ENCODE assay signal across 8 mouse cellular contexts in the genomic region with DNA sequence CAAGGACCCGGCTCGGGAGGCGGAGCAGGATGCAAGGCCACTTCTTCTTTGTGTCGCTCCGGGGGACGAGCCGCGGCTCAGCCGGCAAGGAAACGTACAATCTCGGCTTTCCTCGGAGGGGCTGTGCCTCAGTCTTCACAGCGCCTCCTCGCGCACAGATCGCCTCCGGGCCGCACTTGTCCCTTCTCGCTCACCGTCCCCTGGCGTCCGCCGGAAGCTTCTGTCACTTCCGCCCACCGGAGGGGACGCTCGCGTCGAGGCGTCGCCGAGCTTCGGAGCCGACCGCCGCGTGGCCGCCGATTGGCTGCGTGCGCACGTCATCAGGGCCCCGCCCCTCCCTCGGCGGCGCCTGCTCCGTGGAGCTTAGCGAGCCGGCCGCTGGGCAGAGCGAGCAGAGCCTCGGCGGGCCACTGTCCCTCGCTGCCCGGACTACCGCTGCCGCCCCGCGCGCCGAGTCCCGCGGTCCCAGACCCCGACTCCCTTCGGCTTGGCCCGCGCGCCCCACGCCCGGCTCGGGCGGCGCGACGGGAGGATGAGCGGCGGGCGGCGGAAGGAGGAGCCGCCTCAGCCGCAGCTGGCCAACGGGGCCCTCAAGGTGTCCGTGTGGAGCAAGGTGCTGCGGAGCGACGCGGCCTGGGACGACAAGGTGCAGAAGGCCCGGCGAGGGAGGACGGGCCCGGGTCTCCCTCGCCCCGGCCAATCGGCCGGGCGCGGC. TPM values are rescaled to one million over a fixed set of nuclear protein-coding genes. Genes with fewer than 3 reads are reported as not detected.
DNase-seq lines count a peak whose midpoint lies in the region; ATAC-seq and TF ChIP-seq lines count a peak whose summit lies in the region.

A gene (plus strand): TSS at position 357 of the 715 bp plus-strand sequence.

- no peaks in the 10 kb centered on the region for H3K27me3 ChIP-seq in forebrain, embryonic 16.5 days (replicated peaks; ENCODE audit: control insufficient read depth, insufficient read depth, low read length)
- H3K27me3 ChIP-seq in lung, embryonic 14.5 days (ENCODE audit: insufficient read depth, low read length) = no peaks in the 10 kb centered on the region
- no peaks in the 10 kb centered on the region for H3K27me3 ChIP-seq in thymus, adult 2 months (ENCODE audit: control insufficient read depth, insufficient read depth, low read length)

- peak; percentile 79 for TF ChIP-seq CTCF in layer of hippocampus, adult 2 months (conservative IDR thresholded peaks at IDR 0.05)
- peak; percentile 77 for TF ChIP-seq CTCF in lung, embryonic 14.5 days (IDR thresholded peaks at IDR 0.05; ENCODE audit: low read depth)
- TF ChIP-seq CTCF in olfactory bulb, adult 2 months (IDR thresholded peaks at IDR 0.05; ENCODE audit: insufficient read depth, low read depth, low read length) = no peak
- peak; percentile 63 for TF ChIP-seq CTCF in thymus, adult 2 months (IDR thresholded peaks at IDR 0.05; ENCODE audit: borderline replicate concordance, control insufficient read depth, extremely low read depth, insufficient read depth, low read length, poor library complexity)

- DNase-seq in ES-E14 (ENCODE audit: low read depth, low spot score) = peak; percentile 94
- DNase-seq in cerebellum, adult 11-12 months = peak; percentile 97
- peak; percentile 98 to 99 for DNase-seq in heart, postnatal 36 days
- peak; percentile 98 to 99 for DNase-seq in layer of hippocampus, adult 2 months (ENCODE audit: low spot score in 2 of 2)
- peak; percentile 99 for DNase-seq in lung, embryonic 14.5 days
- peak; percentile 98 for DNase-seq in thymus, adult 2 months

- peak within 1 kb of the TSS; percentile 63 for H3K27ac ChIP-seq in ES-E14 (ENCODE audit: insufficient read depth, low read depth, low read length, poor library complexity, severe bottlenecking)
- H3K27ac ChIP-seq in forebrain, embryonic 16.5 days (ENCODE audit: low read length) = peak within 1 kb of the TSS; percentile 97
- H3K27ac ChIP-seq in layer of hippocampus, adult 2 months = peak within 1 kb of the TSS; percentile 93
- peak within 1 kb of the TSS; percentile 97 for H3K27ac ChIP-seq in lung, embryonic 14.5 days (ENCODE audit: low read depth)
- H3K27ac ChIP-seq in olfactory bulb, adult 2 months (ENCODE audit: insufficient read depth, low read depth, low read length) = peak within 1 kb of the TSS; percentile 67; the same call in 1 of the 2 replicates
- H3K27ac ChIP-seq in thymus, adult 2 months (ENCODE audit: control insufficient read depth, insufficient read depth, low read length) = peak within 1 kb of the TSS; percentile 79

- no peaks in the 10 kb centered on the region for H3K9me3 ChIP-seq in ES-E14 (ENCODE audit: control insufficient read depth, insufficient read depth, low read depth, low read length)
- H3K9me3 ChIP-seq in forebrain, embryonic 16.5 days (ENCODE audit: control insufficient read depth, low read length) = no peaks in the 10 kb centered on the region
- no peaks in the 10 kb centered on the region for H3K9me3 ChIP-seq in lung, embryonic 14.5 days (ENCODE audit: low read depth, low read length)

- peaks cover 0 to 1% of the 10 kb centered on the region in 2 experiments; a peak in 1 of 4 replicates for H3K4me1 ChIP-seq in ES-E14 (ENCODE audit: control insufficient read depth in 2 of 2, insufficient read depth in 2 of 2, low read length in 2 of 2, poor library complexity in 1 of 2)
- H3K4me1 ChIP-seq in forebrain, embryonic 16.5 days (replicated peaks; ENCODE audit: control insufficient read depth, insufficient read depth, low read length) = peaks cover 22% of the 10 kb centered on the region
- H3K4me1 ChIP-seq in lung, embryonic 14.5 days (ENCODE audit: insufficient read depth) = peaks cover 6% of the 10 kb centered on the region; the same call in 1 of the 2 replicates
- peaks cover 2% of the 10 kb centered on the region; the same call in 1 of the 2 replicates for H3K4me1 ChIP-seq in olfactory bulb, adult 2 months (ENCODE audit: control insufficient read depth, insufficient read depth, low read length)
- peaks cover 8% of the 10 kb centered on the region for H3K4me1 ChIP-seq in thymus, adult 2 months (replicated peaks; ENCODE audit: control insufficient read depth, insufficient read depth, low read length)

- TF ChIP-seq POLR2A in olfactory bulb, adult 2 months (IDR thresholded peaks at IDR 0.05; ENCODE audit: insufficient read depth, low read depth, low read length) = peak; percentile 93; the same call in 1 of the 2 replicates
- TF ChIP-seq POLR2A in thymus, adult 2 months (IDR thresholded peaks at IDR 0.05; ENCODE audit: control insufficient read depth, extremely low read depth, insufficient read depth, low read length, poor library complexity) = peak; percentile 74

- peaks cover 13% of the 10 kb centered on the region for H3K36me3 ChIP-seq in ES-E14 (ENCODE audit: control insufficient read depth, insufficient read depth, low read length, poor library complexity, severe bottlenecking)
- H3K36me3 ChIP-seq in forebrain, embryonic 16.5 days (ENCODE audit: control insufficient read depth, insufficient read depth) = 0 out of 2 replicates have a peak, but pooled peaks cover 3% of the 10 kb centered on the region
- peaks cover 41% of the 10 kb centered on the region for H3K36me3 ChIP-seq in lung, embryonic 14.5 days (ENCODE audit: insufficient read depth)
- H3K36me3 ChIP-seq in thymus, adult 2 months (ENCODE audit: control insufficient read depth, insufficient read depth, low read length) = peaks cover 9% of the 10 kb centered on the region

- intact Hi-C loops in heart, postnatal 36 days (cut with DNase I) = loop anchor here (5.0 kb wide), 1 partner anchor 316 kb away; a partner anchor contains a TSS

- WGBS in forebrain, embryonic 16.5 days = under 1% methylated on average over 83 of the region's 98 CpGs
- under 1% methylated on average over 94 of the region's 98 CpGs for WGBS in lung, embryonic 14.5 days
- WGBS in olfactory bulb, adult 2 months = under 1% methylated on average over 98 of the region's 98 CpGs
- under 1% methylated on average over 94 of the region's 98 CpGs for WGBS in thymus, adult 2 months

- in situ Hi-C loops in ES-E14 (cut with MboI; ENCODE audit: low sequenced_read_pairs in 2 of 2, unreplicated experiment in 2 of 2) = no loop called here

- peak within 1 kb of the TSS; percentile 88 for H3K4me2 ChIP-seq in forebrain, embryonic 16.5 days (ENCODE audit: low read length)
- H3K4me2 ChIP-seq in lung, embryonic 14.5 days = peak within 1 kb of the TSS; percentile 84

- peak; percentile 98 for ATAC-seq in forebrain, embryonic 16.5 days
- ATAC-seq in lung, embryonic 14.5 days (ENCODE audit: insufficient read depth) = peak; percentile 96

- H3K9ac ChIP-seq in ES-E14 (ENCODE audit: insufficient read depth, low read depth, low read length, poor library complexity, severe bottlenecking) = peak within 1 kb of the TSS; percentile 98
- peak within 1 kb of the TSS; percentile 97 for H3K9ac ChIP-seq in forebrain, embryonic 16.5 days (replicated peaks; ENCODE audit: low read depth, low read length)
- peak within 1 kb of the TSS; percentile 96 for H3K9ac ChIP-seq in lung, embryonic 14.5 days

- H3K4me3 ChIP-seq in ES-E14 (ENCODE audit: insufficient read depth in 1 of 2, low read depth in 1 of 2, low read length in 2 of 2, poor library complexity in 1 of 2, severe bottlenecking in 1 of 2) = peak within 1 kb of the TSS; percentile 85 to 98
- H3K4me3 ChIP-seq in forebrain, embryonic 16.5 days (replicated peaks; ENCODE audit: low read length) = peak within 1 kb of the TSS; percentile 99
- H3K4me3 ChIP-seq in layer of hippocampus, adult 2 months = peak within 1 kb of the TSS; percentile 99
- H3K4me3 ChIP-seq in lung, embryonic 14.5 days (ENCODE audit: low read depth, low read length) = peak within 1 kb of the TSS; percentile 100
- H3K4me3 ChIP-seq in olfactory bulb, adult 2 months (ENCODE audit: insufficient read depth, low read depth, low read length) = peak within 1 kb of the TSS; percentile 98
- H3K4me3 ChIP-seq in thymus, adult 2 months (ENCODE audit: control insufficient read depth, insufficient read depth, low read length) = peak within 1 kb of the TSS; percentile 72

TF ChIP-seq in ES-E14, 5 proteins besides CTCF, POLR2A, EP300 and RAD21:
- TF ChIP-seq MAFK (IDR thresholded peaks at IDR 0.05; ENCODE audit: insufficient read depth, low read depth, low read length) = no peak
- peak; percentile 82 for TF ChIP-seq HCFC1 (IDR thresholded peaks at IDR 0.05; ENCODE audit: borderline replicate concordance, insufficient read depth, low read length)

RNA-seq across cellular contexts. Expression of the gene that starts here (rescaled TPM):
- 216 and 219 TPM in 2 replicates for total RNA-seq in ES-E14 (2012; rRNA removed)
- polyA plus RNA-seq in forebrain, embryonic 16.5 days (2015; fragmentation: Nextera tagmentation; extraction: Ambion mirVana) = 131 and 139 TPM in 2 replicates
- 100 to 1,000 TPM; 114 to 123 TPM for total RNA-seq in heart, postnatal 36 days (2021)
- 10 to 100 TPM; 89.3 to 92.1 TPM for total RNA-seq in layer of hippocampus, adult 2 months (2021)
- 194 and 210 TPM in 2 replicates for polyA plus RNA-seq in lung, embryonic 14.5 days (2014; fragmentation: Nextera tagmentation; extraction: Ambion mirVana)
- not detected in 2 replicates for polyA plus RNA-seq in olfactory bulb, adult 2 months (2012; ENCODE audit: insufficient read depth, insufficient read length, low replicate concordance, missing spikeins)
- 113 and 160 TPM in 2 replicates for polyA plus RNA-seq in thymus, adult 2 months (2012; rRNA removed)

Comparison
In these comparisons a context has a peak if more than half of its experiments do, and no peak if none do; other contexts are left out.
1. Peak in every context shown above with its lines: DNase-seq, ATAC-seq, H3K4me3 ChIP-seq and H3K27ac ChIP-seq.